Mouse (Mus musculus): Measurements from ENCODE around the gene Skor1. TPM values are rescaled to one million over a fixed set of nuclear protein-coding genes. Genes with fewer than 3 reads are reported as not detected.

The Skor1 gene
- polyA plus RNA-seq, 1 experiment from 2014 or later, result 6.6 TPM

DNA sequence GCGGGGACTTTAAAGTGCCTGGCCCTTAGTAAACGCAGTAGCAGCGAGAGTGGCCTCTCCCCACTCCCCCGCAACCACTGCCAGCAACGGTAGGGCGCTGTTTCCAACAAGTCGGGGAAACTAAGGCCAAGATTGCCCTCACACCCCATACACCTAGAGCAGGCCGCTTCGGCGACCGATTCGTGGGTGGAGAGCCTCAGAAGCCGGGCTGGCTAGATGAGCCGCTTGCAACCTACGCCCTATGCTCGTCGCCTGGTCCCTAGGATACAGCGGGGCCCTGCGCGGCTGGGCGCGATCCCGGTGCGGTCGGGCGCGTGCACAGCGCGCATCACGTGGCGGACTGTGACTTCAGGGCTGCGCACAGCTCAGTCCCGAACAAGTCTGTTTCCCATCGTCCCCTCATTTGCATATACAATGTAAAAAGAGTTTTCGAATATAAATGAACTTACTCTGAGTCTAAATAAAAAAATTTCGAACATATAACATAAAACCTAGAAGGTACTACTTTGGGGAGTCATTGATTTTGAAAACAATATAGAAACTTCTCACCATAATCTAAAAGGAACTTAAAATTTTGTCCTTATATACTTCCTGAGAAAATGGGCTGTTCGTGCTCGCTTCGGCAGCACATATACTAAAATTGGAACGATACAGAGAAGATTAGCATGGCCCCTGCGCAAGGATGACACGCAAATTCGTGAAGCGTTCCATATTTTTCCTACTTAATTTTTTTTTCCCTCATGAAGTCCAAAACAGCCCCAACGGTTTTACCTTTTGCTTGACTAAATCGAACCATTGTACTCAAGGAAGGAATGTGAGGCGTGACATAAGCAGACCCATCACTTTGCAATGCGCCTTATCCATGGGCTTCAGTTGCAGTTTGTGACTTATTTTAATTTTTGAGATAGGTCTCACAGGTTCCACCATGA is 15.8 kb downstream of the Skor1 start:
- Histone ChIP-seq H3K4me1 (replicated peaks; ENCODE audit: control insufficient read depth, insufficient read depth, low read length) (peaks cover 10% of the 10 kb centered on the region), H3K27ac (ENCODE audit: low read depth, low read length) (peak overlapping the region; percentile 55; the same call in 1 of the 2 replicates), H3K9me3 (ENCODE audit: control insufficient read depth, low read length) (no peaks in the 10 kb centered on the region), H3K4me2 (replicated peaks; ENCODE audit: low read depth, low read length) (peak overlapping the region; percentile 79), H3K4me3 (ENCODE audit: low read depth, low read length) (peak overlapping the region; percentile 63), H3K9ac (ENCODE audit: low read depth, low read length) (peak overlapping the region; percentile 62), H3K27me3 (ENCODE audit: control insufficient read depth, insufficient read depth, low read length) (peaks cover 48% of the 10 kb centered on the region), H3K36me3 (ENCODE audit: control insufficient read depth, insufficient read depth, low read length) (no peaks in the 10 kb centered on the region)
- peak; percentile 94 for DNase-seq (ENCODE audit: low spot score)
- peak; percentile 99 for ATAC-seq (ENCODE audit: low FRiP score)
- WGBS, result 1% methylated on average over 48 of the region's 48 CpGs

DNA sequence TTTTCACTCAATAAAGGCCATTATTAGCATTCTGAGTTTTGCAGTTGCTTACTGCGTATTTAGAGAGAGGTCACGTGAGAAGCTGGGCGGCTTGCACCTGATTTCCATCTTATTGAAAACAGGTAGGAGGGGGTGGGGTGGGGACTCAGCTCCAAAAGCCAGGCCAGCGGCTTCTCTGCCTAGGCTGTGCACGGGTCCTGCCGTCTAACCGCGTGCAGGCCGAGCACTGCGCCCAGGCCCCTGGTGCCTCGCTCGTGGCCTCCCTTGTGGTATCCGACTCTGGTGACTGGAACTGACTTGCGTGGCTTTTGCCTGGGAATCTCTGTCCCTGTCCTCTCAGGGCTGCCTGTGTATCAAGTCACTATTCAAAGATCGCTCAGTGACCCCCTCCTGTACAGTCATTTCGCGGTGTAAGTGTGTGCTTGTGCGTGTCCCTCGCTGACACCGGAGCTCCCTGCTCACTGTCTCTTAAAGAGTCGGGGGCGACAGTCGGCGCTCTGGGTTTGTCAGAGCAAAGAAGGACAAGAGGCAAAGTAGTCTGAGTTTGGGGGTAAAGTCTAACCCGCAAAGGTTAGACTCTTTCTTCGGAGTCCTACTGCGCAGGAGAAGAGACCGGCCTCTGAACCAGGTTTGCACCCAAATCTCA is 16.7 kb downstream of the Skor1 start:
- 2% methylated on average over 28 of the region's 28 CpGs for WGBS
- peaks cover 8% of the 10 kb centered on the region for H3K4me1 ChIP-seq (replicated peaks; ENCODE audit: control insufficient read depth, insufficient read depth, low read length)
- ATAC-seq (ENCODE audit: low FRiP score) (peak; percentile 42), DNase-seq (ENCODE audit: low spot score) (peak; percentile 67)
- peak overlapping the region; percentile 62 for H3K9ac ChIP-seq (ENCODE audit: low read depth, low read length)
- H3K36me3 ChIP-seq (ENCODE audit: control insufficient read depth, insufficient read depth, low read length), result no peaks in the 10 kb centered on the region
- H3K4me3 ChIP-seq (ENCODE audit: low read depth, low read length), result peak overlapping the region; percentile 63
- H3K27ac ChIP-seq (ENCODE audit: low read depth, low read length), result no peak overlapping the region
- H3K9me3 ChIP-seq (ENCODE audit: control insufficient read depth, low read length), result no peaks in the 10 kb centered on the region
- H3K4me2 ChIP-seq (replicated peaks; ENCODE audit: low read depth, low read length), result peak overlapping the region; percentile 79
- H3K27me3 ChIP-seq (ENCODE audit: control insufficient read depth, insufficient read depth, low read length), result peaks cover 39% of the 10 kb centered on the region

DNA sequence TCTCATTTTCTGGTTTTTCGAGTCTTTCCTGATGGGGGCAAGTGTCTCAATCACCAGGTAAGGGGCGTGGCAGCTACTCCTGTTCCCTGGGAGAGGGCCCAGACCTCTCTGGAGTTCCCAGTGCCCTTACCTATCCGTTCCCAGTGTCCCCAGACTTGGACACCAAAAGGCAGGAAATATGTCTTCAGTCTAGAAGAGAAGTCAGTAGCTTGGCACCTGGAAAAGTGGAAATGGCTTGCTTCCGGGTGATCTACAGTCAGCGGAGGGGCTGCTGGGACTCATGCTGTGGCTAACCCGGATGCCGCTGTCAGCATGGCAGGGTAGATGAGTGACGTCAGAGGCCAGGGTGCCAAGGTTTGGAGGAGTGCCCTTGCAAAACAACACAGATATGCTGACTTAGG is 19.1 kb downstream of the Skor1 start:
- DNase-seq (ENCODE audit: low spot score) (no peak), ATAC-seq (ENCODE audit: low FRiP score) (no peak)
- H3K4me2 ChIP-seq (replicated peaks; ENCODE audit: low read depth, low read length), result no peak overlapping the region
- no peaks in the 10 kb centered on the region for H3K36me3 ChIP-seq (ENCODE audit: control insufficient read depth, insufficient read depth, low read length)
- H3K4me1 ChIP-seq (replicated peaks; ENCODE audit: control insufficient read depth, insufficient read depth, low read length), result peaks cover 3% of the 10 kb centered on the region
- 85% methylated on average over 8 of the region's 8 CpGs for WGBS
- no peak overlapping the region for H3K4me3 ChIP-seq (ENCODE audit: low read depth, low read length)
- no peak overlapping the region for H3K9ac ChIP-seq (ENCODE audit: low read depth, low read length)
- H3K9me3 ChIP-seq (ENCODE audit: control insufficient read depth, low read length), result no peaks in the 10 kb centered on the region
- no peak overlapping the region for H3K27ac ChIP-seq (ENCODE audit: low read depth, low read length)
- H3K27me3 ChIP-seq (ENCODE audit: control insufficient read depth, insufficient read depth, low read length), result peaks cover 16% of the 10 kb centered on the region

DNA sequence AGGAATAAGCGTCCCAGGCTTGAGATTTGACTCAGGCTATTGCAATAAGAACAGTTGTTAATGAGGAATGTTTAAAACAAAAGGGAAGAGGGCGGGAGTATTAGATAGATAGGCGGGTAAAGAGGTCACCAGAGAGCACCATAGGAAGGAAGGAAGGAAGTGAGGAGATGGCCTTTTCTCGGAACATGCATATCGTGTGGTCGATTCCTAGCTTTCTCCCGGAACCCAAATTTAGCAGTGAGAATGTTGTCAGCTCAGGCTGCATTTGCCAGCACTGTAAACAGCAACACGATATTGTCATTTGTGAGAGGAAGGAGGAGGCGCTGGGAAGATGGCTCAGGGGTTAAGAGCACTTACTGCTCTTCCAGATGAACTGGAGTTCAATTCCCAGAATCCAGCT is 24.2 kb downstream of the Skor1 start:
- no peak overlapping the region for H3K27ac ChIP-seq (ENCODE audit: low read depth, low read length)

DNA sequence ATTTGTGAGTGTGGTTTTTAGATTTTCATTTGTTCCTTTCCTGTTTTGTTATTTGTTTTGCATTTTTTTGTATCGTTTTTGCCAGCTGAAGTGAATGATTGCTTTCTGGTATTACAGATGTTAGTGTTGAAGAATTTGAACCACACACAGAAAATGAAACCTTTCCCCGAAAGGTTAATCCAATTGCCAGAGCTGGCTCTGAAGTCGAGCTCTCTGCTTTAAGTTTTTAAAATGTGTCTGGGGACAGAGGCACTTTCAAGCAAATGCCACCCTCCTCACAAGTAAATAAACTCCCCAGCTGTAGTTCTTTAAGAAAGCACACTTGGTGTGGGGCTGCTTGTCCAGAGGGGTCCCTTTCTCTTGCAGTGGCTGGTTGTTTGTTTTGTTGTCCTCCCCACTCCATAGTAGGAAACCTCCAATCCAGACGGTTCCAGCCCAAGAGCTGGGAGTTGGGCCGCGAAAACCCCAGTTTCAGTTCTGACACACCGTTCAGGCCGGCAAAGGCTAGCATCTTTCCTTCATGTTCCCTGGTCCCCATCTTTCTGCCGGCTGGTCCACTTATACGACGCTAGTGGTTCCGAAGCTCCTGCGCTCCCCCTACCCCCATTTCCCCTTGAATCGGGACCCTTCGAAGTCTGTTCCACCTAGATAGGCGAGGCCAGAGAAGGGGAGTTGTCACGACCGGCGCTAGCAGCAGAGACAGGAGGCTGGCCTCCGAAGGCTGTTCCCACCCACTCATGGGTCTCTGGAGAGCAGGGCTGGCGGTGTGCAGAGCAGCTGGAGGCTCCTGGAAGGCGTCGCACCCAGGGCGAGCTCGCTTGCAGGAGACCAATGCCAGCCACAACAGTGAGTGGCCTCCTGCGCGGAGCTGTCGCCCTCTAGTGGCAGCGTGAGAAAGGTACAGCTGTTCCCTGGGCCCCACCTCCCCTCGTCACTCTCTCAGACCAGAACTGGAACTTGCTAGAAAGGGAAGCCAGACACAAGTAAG is 25.0 kb downstream of the Skor1 start:
- Histone ChIP-seq H3K4me2 (replicated peaks; ENCODE audit: low read depth, low read length) (peak overlapping the region; percentile 77), H3K9me3 (ENCODE audit: control insufficient read depth, low read length) (no peaks in the 10 kb centered on the region), H3K4me1 (replicated peaks; ENCODE audit: control insufficient read depth, insufficient read depth, low read length) (0 out of 2 replicates have a peak, but pooled peaks cover 2% of the 10 kb centered on the region), H3K36me3 (ENCODE audit: control insufficient read depth, insufficient read depth, low read length) (no peaks in the 10 kb centered on the region), H3K27ac (ENCODE audit: low read depth, low read length) (no peak overlapping the region), H3K27me3 (ENCODE audit: control insufficient read depth, insufficient read depth, low read length) (no peaks in the 10 kb centered on the region), H3K9ac (ENCODE audit: low read depth, low read length) (peak overlapping the region; percentile 61), H3K4me3 (ENCODE audit: low read depth, low read length) (peak overlapping the region; percentile 32)
- ATAC-seq (ENCODE audit: low FRiP score), result peak; percentile 84
- peak; percentile 94 for DNase-seq (ENCODE audit: low spot score)
- WGBS, result 7% methylated on average over 30 of the region's 30 CpGs

More for the DNA sequence above, 24.2 kb downstream of the Skor1 start:
- WGBS, result 47% methylated on average over 9 of the region's 9 CpGs
- Histone ChIP-seq H3K4me2 (replicated peaks; ENCODE audit: low read depth, low read length) (no peak overlapping the region), H3K4me1 (replicated peaks; ENCODE audit: control insufficient read depth, insufficient read depth, low read length) (0 out of 2 replicates have a peak, but pooled peaks cover 2% of the 10 kb centered on the region), H3K9me3 (ENCODE audit: control insufficient read depth, low read length) (no peaks in the 10 kb centered on the region), H3K9ac (ENCODE audit: low read depth, low read length) (no peak overlapping the region), H3K4me3 (ENCODE audit: low read depth, low read length) (no peak overlapping the region), H3K27me3 (ENCODE audit: control insufficient read depth, insufficient read depth, low read length) (no peaks in the 10 kb centered on the region), H3K36me3 (ENCODE audit: control insufficient read depth, insufficient read depth, low read length) (no peaks in the 10 kb centered on the region)
- DNase-seq (ENCODE audit: low spot score) (no peak), ATAC-seq (ENCODE audit: low FRiP score) (no peak)

DNA sequence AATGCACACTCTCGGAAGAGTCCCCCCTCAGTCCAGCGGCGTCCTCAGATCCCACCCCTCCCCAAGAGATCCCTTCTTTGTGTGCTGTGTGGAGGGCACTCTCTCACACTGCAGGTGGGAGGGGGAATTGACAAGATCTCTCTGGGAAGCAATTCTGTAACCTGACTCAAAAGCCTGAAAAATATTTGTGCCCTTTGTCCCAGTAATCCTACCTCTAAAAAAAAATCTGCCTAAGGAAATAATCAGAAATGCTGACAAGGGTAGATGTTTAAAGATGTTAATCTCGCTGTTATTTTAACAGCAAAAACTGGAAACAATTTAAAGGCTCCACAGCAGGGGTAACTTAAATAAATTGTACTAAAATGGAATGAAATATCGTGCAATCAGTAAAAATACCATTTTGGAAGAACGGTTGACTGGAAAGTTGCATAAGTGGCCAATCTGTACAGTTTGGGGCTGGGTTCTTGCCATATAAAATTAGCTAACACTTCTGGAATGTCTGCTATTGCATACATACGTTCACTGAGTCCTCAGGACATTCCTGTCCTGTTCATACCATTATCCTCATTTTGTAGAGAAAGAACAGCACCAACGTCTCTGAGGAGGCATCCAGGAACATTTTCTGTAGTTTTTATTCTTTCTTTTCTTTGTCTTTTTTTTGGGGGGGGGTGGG is 26.5 kb downstream of the Skor1 start:
- no peaks in the 10 kb centered on the region for H3K9me3 ChIP-seq (ENCODE audit: control insufficient read depth, low read length)
- 0 out of 2 replicates have a peak overlapping the region, but pooled peaks have one; percentile 12 for H3K9ac ChIP-seq (ENCODE audit: low read depth, low read length)
- no peak overlapping the region for H3K4me3 ChIP-seq (ENCODE audit: low read depth, low read length)
- WGBS, result 57% methylated on average over 8 of the region's 8 CpGs
- no peak overlapping the region for H3K4me2 ChIP-seq (replicated peaks; ENCODE audit: low read depth, low read length)
- no peak overlapping the region for H3K27ac ChIP-seq (ENCODE audit: low read depth, low read length)
- DNase-seq (ENCODE audit: low spot score) (no peak), ATAC-seq (ENCODE audit: low FRiP score) (no peak)
- no peaks in the 10 kb centered on the region for H3K27me3 ChIP-seq (ENCODE audit: control insufficient read depth, insufficient read depth, low read length)
- H3K36me3 ChIP-seq (ENCODE audit: control insufficient read depth, insufficient read depth, low read length), result no peaks in the 10 kb centered on the region
- H3K4me1 ChIP-seq (replicated peaks; ENCODE audit: control insufficient read depth, insufficient read depth, low read length), result 0 out of 2 replicates have a peak, but pooled peaks cover 2% of the 10 kb centered on the region

DNA sequence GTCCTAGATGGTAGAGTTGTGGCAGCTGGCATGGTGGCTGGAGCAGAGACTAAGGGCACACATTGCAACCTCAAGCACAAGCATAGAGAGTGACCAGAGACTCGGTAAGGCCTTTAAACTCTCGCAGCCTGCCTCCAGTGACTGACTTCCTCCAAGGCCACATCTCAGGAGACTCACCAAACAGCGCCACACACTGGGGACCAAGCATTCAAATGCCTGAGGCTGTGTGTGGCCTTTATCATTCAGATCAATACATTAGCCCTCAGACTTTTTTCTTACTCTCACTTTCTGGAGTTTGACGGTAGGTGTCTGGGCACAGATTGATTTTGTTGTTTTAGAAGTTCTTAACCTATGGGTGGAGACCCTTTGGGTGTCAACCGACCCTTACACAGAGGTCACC is 30.4 kb downstream of the Skor1 start:
- Histone ChIP-seq H3K4me2 (replicated peaks; ENCODE audit: low read depth, low read length) (no peak overlapping the region), H3K9me3 (ENCODE audit: control insufficient read depth, low read length) (no peaks in the 10 kb centered on the region), H3K27ac (ENCODE audit: low read depth, low read length) (no peak overlapping the region), H3K4me3 (ENCODE audit: low read depth, low read length) (no peak overlapping the region), H3K36me3 (ENCODE audit: control insufficient read depth, insufficient read depth, low read length) (no peaks in the 10 kb centered on the region), H3K9ac (ENCODE audit: low read depth, low read length) (no peak overlapping the region), H3K4me1 (replicated peaks; ENCODE audit: control insufficient read depth, insufficient read depth, low read length) (no peaks in the 10 kb centered on the region), H3K27me3 (ENCODE audit: control insufficient read depth, insufficient read depth, low read length) (no peaks in the 10 kb centered on the region)
- WGBS, result 58% methylated on average over 5 of the region's 5 CpGs
- no peak for DNase-seq (ENCODE audit: low spot score)
- ATAC-seq (ENCODE audit: low FRiP score), result no peak

DNA sequence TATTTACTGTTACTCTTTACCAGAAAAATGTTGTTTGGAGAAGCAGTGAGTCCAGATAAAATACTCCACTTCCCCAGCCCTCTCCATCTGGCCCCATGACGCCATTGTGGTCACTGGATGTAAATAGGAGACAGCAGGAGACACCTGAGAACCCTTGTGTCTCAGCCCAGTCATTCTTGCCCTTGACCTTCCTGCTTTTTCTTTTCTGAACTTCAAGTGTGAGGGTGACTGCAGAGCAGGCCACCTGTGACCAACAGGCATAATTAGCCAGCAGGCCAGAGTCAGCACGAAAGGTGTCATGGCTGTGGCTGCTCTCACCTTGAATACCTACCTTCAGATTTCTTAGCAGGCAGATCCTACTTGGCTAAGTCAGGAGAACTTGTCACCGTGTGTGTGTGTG is 36.2 kb downstream of the Skor1 start:
- Histone ChIP-seq H3K9ac (ENCODE audit: low read depth, low read length) (no peak overlapping the region), H3K36me3 (ENCODE audit: control insufficient read depth, insufficient read depth, low read length) (no peaks in the 10 kb centered on the region), H3K27ac (ENCODE audit: low read depth, low read length) (no peak overlapping the region), H3K4me1 (replicated peaks; ENCODE audit: control insufficient read depth, insufficient read depth, low read length) (no peaks in the 10 kb centered on the region; the same call in 1 of the 2 replicates), H3K9me3 (ENCODE audit: control insufficient read depth, low read length) (no peaks in the 10 kb centered on the region), H3K4me3 (ENCODE audit: low read depth, low read length) (no peak overlapping the region), H3K27me3 (ENCODE audit: control insufficient read depth, insufficient read depth, low read length) (no peaks in the 10 kb centered on the region), H3K4me2 (replicated peaks; ENCODE audit: low read depth, low read length) (no peak overlapping the region)
- ATAC-seq (ENCODE audit: low FRiP score) (no peak), DNase-seq (ENCODE audit: low spot score) (no peak)
- WGBS, result 65% methylated on average over 3 of the region's 3 CpGs
